Mouse (Mus musculus) effector memory CD4-positive, alpha-beta T cell, adult 5 months (primary cell): ENCODE data around the gene Chmp3. TPM values are rescaled to one million over a fixed set of nuclear protein-coding genes. Genes with fewer than 3 reads are reported as not detected.

ENCODE experiments used
- polyA plus RNA-seq: library from polyadenylated mRNA; unstranded; fragments of 100-300 nt; shearing (Covaris generic); gene quantifications from one replicate; pipeline ENCODE4 v1.2.1, GENCODE M21; 2017

Chmp3 gene
- polyA plus RNA-seq, result 56.9 TPM

DNA sequence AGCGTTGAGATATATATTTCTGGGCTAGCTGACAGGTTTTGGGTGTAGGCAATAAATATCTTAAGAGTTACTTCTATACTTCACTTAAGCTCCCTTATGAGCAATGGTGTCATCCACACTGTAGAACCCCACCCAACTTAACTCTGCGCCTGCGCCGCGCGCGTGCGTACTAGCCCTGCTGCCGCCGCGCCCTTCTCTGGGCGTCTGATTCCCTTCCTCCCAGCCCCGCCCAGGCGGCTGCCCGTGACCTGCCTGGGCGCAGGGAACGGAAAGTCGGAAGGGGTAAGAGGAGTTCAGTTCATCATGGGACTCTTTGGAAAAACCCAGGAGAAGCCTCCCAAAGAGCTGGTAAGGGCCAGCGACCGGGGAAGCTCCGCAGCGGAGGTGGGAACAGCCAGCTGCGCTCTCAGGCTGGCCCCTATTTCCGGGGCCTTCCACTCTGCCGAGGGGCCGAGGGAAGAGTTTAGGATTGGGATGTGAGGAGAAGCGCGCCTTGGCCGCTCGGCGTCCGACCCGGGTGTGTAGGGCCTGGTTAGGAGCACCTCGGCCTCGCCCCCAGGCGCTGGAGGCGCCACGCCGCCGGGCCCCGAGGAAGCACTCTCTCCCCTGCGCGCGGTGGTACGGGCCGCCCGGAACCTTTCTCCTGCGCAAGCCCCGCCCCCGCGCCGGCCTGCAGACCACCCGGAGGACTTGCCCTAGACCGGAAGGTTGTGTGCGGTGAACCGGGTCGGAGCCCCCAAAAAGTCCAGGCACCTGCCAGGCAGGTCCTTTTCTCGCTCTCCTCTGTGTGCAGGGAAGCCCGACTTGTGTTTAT is at the start of gene Chmp3:
Gene Chmp3 (plus strand): TSS at position 112 of the 814 bp plus-strand sequence.

Other genes starting within 250 kb of the Chmp3 start
- not detected for gene Smyd1, start 221.6 kb upstream of the Chmp3 start, polyA plus RNA-seq
- 13.5 TPM for gene Cd8b1, start 221.0 kb upstream of the Chmp3 start, polyA plus RNA-seq
- not detected for gene Cd8a, start 170.4 kb upstream of the Chmp3 start, polyA plus RNA-seq
- 36.2 TPM for gene Rmnd5a, start 103.2 kb upstream of the Chmp3 start, polyA plus RNA-seq
- 59.0 TPM for gene Rnf103, start 49.9 kb upstream of the Chmp3 start, polyA plus RNA-seq
- gene Kdm3a, start 89.2 kb downstream of the Chmp3 start, polyA plus RNA-seq, result 126 TPM
- gene Reep1, start 163.8 kb downstream of the Chmp3 start, polyA plus RNA-seq, result not detected